Mouse (Mus musculus): Measurements from ENCODE around the gene Sulf2.

- TF ChIP-seq POLR2A (IDR thresholded peaks at IDR 0.05; ENCODE audit: low read depth, low read length) (no peak), CTCF (IDR thresholded peaks at IDR 0.05; ENCODE audit: extremely low read depth, insufficient read depth, insufficient read length, insufficient replicate concordance) (no peak)
Measured at GRCm38 (mm10) chr2:166128032-166128431, 27.4 kb downstream of the Sulf2 start.

All from spleen, adult 2 months (tissue).